Mouse (Mus musculus) megakaryocyte, embryonic 14.5 days (primary cell): ENCODE data around the gene Ap1b1.

Experiments used
- FLI1 ChIP-seq: IDR thresholded peaks from 2 replicates; pipeline ENCODE4 v1.6.1; 2012; ENCODE audit warnings: low read length, inconsistent platforms, mixed read lengths
- GATA1 ChIP-seq: IDR thresholded peaks from 3 replicates; pipeline ENCODE4 v1.6.1; 2012; ENCODE audit warnings: mixed read lengths, low read length, inconsistent platforms, borderline replicate concordance

DNA sequence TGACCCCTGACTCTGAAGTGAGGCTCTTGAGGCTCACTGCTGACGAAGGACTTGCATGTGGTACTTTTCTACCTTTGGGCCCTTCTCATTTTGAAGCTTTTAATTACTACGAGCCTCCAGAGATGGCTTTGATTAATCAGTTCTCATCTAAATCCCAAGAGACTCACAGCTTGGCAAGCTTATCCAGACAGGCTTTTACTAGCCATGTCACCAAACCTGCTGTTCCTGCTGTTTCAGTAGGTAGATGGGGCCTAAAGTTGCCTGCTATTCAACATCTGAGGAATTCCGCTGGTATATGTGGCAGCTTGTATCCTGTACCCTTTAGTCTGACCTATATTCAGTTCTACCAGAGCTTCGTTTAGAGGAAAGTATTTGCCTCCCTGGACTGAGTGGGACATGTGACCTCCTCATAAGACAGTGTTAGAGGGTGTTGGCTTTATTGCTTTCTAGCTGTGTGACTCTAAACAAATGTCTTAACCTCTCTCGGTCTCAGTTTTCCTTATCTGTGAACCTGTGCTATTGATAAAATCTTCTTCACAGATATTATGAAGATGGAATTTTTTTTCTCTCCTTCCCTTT, 10.1 kb downstream of the Ap1b1 start:
- TF ChIP-seq GATA1 (no peak), FLI1 (no peak)
